Mouse (Mus musculus): ENCODE results near the gene Tmem107. TPM values are rescaled to one million over a fixed set of nuclear protein-coding genes. Genes with fewer than 3 reads are reported as not detected.

Tmem107 gene
- total RNA-seq, 4 experiments from 2014 or later, result 13.1 to 28.3 (median 19.4) TPM

- DNase-seq, result no peak
Observed at GRCm38 (mm10) chr11:69095511-69096231, 25.1 kb downstream of the Tmem107 start.

GRCm38 (mm10) chr11:69096360-69096986, 25.9 kb downstream of the Tmem107 start:
- no peak for DNase-seq

GRCm38 (mm10) chr11:69096987-69097900, 26.6 kb downstream of the Tmem107 start:
- DNase-seq, result peak; percentile 99

- no peak for DNase-seq
Observed at GRCm38 (mm10) chr11:69098039-69098761, 27.6 kb downstream of the Tmem107 start.

GRCm38 (mm10) chr11:69098762-69099091, 28.1 kb downstream of the Tmem107 start:
- peak; percentile 98 for DNase-seq

- no peak for DNase-seq
Observed at GRCm38 (mm10) chr11:69099177-69099914, 28.7 kb downstream of the Tmem107 start.

- peak; percentile 95 for DNase-seq
Observed at GRCm38 (mm10) chr11:69099915-69100345, 29.3 kb downstream of the Tmem107 start.

- DNase-seq, result no peak
Observed at GRCm38 (mm10) chr11:69100639-69101360, 30.2 kb downstream of the Tmem107 start.

GRCm38 (mm10) chr11:69101604-69102402, 31.2 kb downstream of the Tmem107 start:
- no peak for DNase-seq

GRCm38 (mm10) chr11:69102403-69102725, 31.8 kb downstream of the Tmem107 start:
- DNase-seq, result no peak

GRCm38 (mm10) chr11:69103121-69103520, 32.5 kb downstream of the Tmem107 start:
- DNase-seq, result no peak

- DNase-seq, result no peak
Observed at GRCm38 (mm10) chr11:69103531-69104435, 33.2 kb downstream of the Tmem107 start.

GRCm38 (mm10) chr11:69104487-69104886, 33.9 kb downstream of the Tmem107 start:
- DNase-seq, result no peak

- DNase-seq, result no peak
Observed at GRCm38 (mm10) chr11:69105227-69105626, 34.6 kb downstream of the Tmem107 start.

GRCm38 (mm10) chr11:69105796-69106195, 35.2 kb downstream of the Tmem107 start:
- no peak for DNase-seq

- no peak for DNase-seq
Observed at GRCm38 (mm10) chr11:69106299-69106698, 35.7 kb downstream of the Tmem107 start.

GRCm38 (mm10) chr11:69106842-69107241, 36.2 kb downstream of the Tmem107 start:
- no peak for DNase-seq

GRCm38 (mm10) chr11:69107676-69108075, 37.1 kb downstream of the Tmem107 start:
- DNase-seq, result no peak

GRCm38 (mm10) chr11:69108223-69108622, 37.6 kb downstream of the Tmem107 start:
- no peak for DNase-seq
